Mouse (Mus musculus) olfactory bulb, adult 2 months (tissue): ENCODE measurements around the gene Stub1.

Experiments
- CTCF ChIP-seq: fragments of 200-500 bp; IDR thresholded peaks from 2 replicates; pipeline ENCODE4 v1.5.1; 2012; ENCODE audit warnings: low read depth, mild to moderate bottlenecking, low read length, moderate library complexity; ENCODE audit not compliant: insufficient read depth
- POLR2A ChIP-seq: fragments of 200-500 bp; IDR thresholded peaks from 2 replicates; pipeline ENCODE4 v1.6.1; 2012; ENCODE audit warnings: mild to moderate bottlenecking, low read depth, low read length, moderate library complexity; ENCODE audit not compliant: insufficient read depth

DNA sequence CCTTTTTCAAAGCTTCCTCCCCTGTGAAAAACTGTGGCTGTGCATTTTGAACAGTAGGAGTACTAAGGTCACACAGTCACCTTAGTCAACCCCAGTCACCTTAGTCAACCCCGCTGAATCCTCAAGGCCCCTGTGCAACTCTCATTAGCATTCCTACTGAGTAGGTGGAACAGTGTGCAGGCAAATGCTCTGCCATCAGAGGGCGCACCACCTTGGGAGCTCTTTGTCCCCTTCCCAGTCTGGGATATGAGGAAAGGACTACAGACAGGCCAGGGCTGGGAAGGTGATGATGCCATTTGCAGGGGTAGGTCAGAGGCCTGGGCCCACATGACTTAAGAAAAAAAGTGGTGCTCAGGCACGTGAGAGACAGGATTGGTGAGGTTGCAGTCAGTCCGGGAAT, 46.1 kb upstream of the Stub1 start:
- no peak for TF ChIP-seq CTCF
- no peak for TF ChIP-seq POLR2A
